Mouse (Mus musculus) thymus, postnatal 4 days (tissue): ENCODE data around the gene Cbx6.
A peak's percentile ranks its signal among the peaks of the same experiment; 100 is the strongest.

Source experiments
- DNase-seq: peaks from one replicate; pipeline ENCODE4 v3.0.0; 2021

Cbx6 gene

GRCm38 (mm10) chr15:79834130-79834880 lies at the start of gene Cbx6, which contains the start of gene Npcd:
Cbx6 (minus strand) TSS chr15:79834688.
Npcd (minus strand) TSS chr15:79834237.
- DNase-seq = peak; percentile 99

GRCm38 (mm10) chr15:79883352-79883822 lies 48.9 kb upstream of the Cbx6 start:
- peak; percentile 97 for DNase-seq

GRCm38 (mm10) chr15:79882623-79883267 lies 48.3 kb upstream of the Cbx6 start:
- no peak for DNase-seq

DNA sequence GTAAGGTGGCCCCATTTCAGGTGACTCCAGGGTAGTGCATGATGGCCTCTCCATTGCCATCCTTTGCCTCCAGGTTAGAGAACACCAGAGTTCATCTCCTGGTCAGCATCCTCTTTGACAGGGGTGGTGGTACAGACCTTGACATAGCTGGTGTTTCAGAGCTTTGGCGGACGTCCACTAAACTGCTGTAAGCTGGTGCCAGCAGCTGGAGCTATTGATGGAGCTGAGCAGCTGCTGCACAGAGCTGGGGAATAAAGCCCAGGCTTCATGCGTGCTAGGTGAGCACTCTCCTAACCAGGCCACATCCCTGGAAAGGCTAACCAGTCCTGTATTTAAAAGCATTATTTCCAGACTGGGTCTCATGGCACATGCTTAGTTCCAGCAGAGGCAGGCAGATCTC lies 46.0 kb upstream of the Cbx6 start:
- no peak for DNase-seq

DNA sequence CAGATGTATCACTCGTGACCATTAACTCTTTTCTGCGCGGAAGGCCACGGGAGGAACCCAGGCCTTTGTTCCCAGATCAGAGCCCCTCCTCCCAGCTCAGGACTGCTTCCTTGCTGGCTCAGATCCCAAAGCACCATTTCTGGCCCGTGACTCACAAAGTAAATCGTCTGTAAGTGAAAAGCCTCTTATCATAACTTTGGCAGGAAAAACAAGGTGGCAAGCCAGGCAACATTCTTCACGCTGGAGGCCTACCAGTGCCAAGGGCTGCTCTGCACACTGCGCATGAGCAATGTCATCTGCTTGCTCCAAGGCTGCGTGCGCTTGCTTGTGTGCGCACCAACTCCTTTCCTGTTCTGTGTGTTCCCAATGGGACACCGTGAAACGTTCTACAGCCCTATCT lies 44.8 kb upstream of the Cbx6 start:
- DNase-seq = no peak

GRCm38 (mm10) chr15:79878725-79879136 lies 44.2 kb upstream of the Cbx6 start:
- no peak for DNase-seq

DNA sequence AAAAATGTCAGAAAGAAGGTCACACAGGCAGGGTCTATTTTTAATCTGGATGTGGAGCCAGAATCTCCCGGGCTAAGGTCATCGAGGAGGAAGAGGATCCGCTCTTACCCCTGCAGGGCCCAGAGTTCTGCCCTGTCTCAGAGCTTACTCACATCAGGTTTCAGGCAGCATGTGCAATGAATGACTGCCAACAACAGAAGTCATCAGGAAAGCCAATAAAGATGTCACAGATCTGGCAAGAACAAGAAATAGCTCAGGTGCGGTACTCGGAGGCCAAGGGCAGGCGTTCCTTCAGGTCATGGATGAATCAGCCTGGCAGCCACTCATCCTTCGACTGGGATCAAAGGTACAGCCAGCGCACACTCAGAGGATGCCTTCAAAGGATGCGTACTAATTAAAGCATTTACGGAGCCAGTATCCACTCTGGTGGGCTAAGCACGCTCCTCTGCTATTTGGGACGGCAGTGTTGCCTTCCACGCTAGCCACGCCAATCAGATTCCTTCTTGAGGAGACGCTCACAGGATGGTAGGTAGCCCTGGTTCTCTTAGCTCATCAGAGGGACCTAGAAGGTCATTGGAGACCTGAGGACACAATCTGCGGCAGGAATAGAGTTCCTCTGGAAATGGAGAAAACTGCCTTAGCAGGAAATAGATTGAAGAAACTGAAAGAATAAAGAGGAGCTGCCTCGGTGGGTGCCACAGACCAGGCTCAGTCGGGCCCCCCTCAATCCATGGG lies 40.9 kb upstream of the Cbx6 start:
- DNase-seq = no peak

GRCm38 (mm10) chr15:79873995-79874394 lies 39.5 kb upstream of the Cbx6 start:
- DNase-seq = no peak

DNA sequence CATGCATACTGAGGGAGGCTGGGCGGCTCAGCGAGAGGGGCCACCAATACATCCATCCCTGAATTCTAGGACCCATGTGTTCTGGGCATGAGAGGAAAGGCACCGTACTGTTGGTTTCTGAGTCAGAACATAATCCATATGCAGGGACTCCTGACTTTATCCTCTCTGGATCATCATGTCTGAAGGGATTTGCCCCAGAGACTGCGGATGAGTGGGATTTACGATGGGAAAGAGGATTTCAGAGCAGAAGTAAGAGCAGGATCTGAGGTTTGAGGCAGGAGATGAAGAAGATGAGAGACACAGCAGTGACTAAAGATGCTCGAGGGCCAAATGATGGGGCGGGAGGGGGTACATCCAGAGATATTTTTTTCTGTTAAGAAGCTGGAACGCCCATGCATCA lies 39.1 kb upstream of the Cbx6 start:
- DNase-seq = no peak

GRCm38 (mm10) chr15:79867260-79868002 lies 32.9 kb upstream of the Cbx6 start:
- no peak for DNase-seq

- DNase-seq = no peak
Observed at GRCm38 (mm10) chr15:79859821-79860220, 25.3 kb upstream of the Cbx6 start.

- no peak for DNase-seq
Observed at GRCm38 (mm10) chr15:79858979-79859378, 24.5 kb upstream of the Cbx6 start.

- no peak for DNase-seq
Observed at GRCm38 (mm10) chr15:79850143-79850542, 15.7 kb upstream of the Cbx6 start.

GRCm38 (mm10) chr15:79847100-79847499 lies 12.6 kb upstream of the Cbx6 start:
- DNase-seq = no peak

- no peak for DNase-seq
Observed at GRCm38 (mm10) chr15:79845986-79846385, 11.5 kb upstream of the Cbx6 start.

GRCm38 (mm10) chr15:79842985-79843384 lies 8.5 kb upstream of the Cbx6 start:
- no peak for DNase-seq

DNA sequence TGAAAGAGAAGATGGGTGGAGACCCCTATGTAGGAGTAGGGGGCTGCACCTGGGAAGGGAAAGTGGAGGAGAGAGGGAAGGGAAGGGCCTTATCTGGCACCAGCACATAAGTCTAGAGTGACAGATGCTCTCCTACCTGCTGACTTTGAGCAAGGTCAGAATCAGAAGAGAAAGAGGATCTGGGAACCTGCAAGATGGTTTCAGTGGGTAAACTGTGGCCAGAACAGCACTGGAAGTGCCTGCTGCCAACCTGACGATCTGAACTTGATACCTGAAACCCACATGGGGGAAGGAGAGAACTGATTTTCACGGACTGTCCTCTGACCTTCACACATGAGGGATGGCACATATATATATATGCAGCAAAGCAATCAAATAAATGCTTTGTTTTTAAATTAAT lies 5.8 kb upstream of the Cbx6 start:
- DNase-seq = no peak

DNA sequence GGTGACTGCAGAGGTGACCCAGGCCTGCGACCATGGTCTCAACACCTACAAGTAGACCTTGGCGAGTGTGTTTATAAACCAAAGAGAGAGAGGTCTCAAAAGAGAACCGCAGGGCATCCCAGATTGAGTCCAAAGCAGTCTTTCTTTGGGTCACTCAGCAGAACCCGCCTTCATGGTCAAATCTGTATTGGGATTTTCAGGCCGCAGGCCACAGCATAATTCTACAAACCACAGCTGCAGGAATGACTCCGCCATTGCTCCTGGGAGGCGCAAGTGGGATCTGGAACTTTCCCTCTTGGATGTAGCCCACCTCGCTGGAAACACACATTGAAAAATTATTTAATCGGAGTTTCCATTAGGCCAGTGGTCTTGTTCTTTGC lies 383 bp upstream of the Cbx6 start:
- DNase-seq = no peak

DNA sequence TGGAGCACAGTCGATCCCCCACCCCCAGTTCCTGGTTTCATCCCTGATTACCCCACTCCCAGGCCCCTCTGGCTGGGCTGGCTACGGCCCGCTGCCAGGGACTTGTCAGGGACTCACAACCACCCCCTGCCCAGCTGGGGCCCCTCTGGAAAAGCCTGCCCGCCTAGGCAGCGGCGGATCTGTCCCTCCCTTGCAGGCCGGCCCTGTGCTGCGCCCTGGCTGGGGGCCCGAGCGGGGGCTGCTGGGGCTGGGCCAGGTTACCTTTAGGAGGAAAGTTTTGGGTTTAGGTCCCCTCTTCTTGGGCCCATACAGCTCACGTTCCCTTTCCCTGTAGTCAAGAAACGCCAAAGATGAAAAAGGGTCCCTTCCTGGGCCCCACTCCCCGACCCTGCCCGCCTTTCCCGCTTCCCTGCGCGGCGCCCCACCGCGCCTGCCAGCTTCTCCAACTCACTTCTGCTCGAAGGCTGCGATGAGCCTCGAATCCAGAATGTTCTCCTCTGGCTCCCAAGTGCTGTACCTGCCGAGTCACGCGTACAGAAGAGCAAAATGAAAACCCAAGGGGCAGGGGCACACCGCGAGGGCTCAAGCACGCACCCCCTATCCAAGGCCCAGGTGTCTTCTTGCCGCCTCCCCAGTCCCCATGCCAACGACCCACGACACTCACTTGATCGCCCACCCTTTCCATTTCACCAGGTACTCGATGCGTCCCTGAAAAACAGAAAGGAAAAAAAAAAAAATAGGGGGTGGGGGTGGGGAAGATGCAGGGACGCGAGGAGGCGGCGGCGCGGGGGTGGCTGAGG lies 1.0 kb downstream of the Cbx6 start:
- DNase-seq = peak; percentile 65

DNA sequence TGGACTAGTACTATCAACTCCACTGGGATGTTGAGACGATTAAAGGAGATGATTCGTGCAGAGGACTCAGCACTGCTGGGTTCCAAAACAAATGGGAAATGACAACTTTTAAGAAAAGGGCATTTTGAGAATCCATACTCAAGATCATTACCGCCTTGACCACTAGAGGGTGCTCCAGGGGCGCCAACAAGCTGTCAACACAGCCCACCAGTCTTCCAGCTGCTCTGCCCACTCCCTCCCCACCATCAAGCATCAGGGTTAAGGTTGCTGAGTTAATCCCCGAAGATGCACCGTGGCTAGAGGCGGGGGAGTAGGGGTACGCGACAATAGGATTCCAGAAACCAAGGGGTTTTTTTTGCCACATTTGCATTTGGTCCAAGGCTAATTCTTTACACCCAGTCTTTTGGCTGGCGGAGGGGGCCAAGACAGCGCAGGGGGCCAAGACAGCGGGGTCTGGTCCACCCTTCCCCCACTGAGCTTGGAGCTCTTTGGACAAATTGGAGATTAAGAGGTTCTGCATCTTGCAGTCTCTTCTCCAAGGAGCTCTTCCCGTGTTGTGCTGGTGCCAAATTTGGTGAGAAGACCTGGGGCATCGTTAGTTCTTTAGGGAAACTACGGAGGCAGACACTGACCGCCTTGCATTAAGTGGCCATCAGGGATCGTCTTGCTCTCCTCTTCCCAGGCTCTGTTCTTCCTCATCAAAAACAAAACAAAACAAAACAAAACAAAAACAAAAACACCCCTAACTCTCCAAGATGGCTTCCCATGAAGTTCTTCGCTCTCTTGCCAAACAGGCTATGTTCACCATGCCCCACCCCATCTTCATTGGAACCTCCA lies 2.2 kb downstream of the Cbx6 start:
- DNase-seq = peak; percentile 91

GRCm38 (mm10) chr15:79830388-79830787 lies 4.1 kb downstream of the Cbx6 start:
- DNase-seq = peak; percentile 82
